Mouse (Mus musculus): ENCODE measurements around the gene Rgs10. TPM values are rescaled to one million over a fixed set of nuclear protein-coding genes. Genes with fewer than 3 reads are reported as not detected.

The Rgs10 gene
- polyA plus RNA-seq, 1 experiment from 2014 or later, result 35.1 TPM

DNA sequence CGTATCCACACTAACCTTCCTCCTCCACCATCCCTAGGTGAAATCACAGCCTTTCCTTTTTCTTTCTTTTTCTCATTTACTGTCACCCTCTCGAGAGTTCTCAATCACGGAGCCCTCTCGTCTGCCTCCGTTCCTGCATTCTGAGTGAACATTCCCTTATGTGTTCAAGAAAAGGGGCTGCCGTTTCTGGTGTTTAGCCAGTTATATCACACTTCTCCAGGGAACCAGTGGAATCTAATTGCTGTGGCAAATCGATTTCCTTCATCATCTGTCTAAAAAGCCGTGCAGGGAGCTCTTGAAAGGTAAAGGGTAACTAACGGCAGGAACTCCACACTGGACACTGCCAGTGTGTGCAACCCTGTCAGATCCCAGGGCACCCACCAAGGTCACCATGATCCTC, 87.6 kb downstream of the Rgs10 start:
- Histone ChIP-seq H3K27ac (no peak overlapping the region), H3K4me2 (no peak overlapping the region), H3K4me1 (peaks cover 4% of the 10 kb centered on the region; the same call in 1 of the 2 replicates), H3K36me3 (no peaks in the 10 kb centered on the region), H3K9ac (no peak overlapping the region), H3K27me3 (no peaks in the 10 kb centered on the region), H3K9me3 (no peaks in the 10 kb centered on the region), H3K4me3 (no peak overlapping the region)
- ATAC-seq (ENCODE audit: borderline replicate concordance, extremely low read depth, low FRiP score, low TSS enrichment), result no peak
- WGBS, result 38% methylated on average over 9 of the region's 9 CpGs

DNA sequence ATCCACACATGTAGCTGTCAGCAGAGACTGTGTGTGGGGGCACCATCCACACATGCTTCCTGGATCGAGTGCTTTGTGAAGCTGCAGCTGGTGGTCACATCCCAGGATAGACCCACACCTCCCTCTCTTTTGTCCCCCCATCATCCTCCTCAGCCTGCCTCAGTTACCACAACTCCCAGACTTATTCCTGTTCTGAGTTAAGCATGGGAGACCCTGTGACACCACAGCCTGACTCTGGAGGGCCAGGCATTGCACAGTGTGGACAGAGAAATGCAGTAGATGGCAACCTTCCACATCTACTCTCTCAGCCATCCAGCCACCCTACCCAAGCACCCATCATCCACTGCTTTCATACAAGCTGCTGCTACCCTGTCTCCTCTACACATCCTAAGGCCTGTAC, 93.6 kb downstream of the Rgs10 start:
- Histone ChIP-seq H3K9me3 (no peaks in the 10 kb centered on the region), H3K27ac (no peak overlapping the region), H3K36me3 (no peaks in the 10 kb centered on the region), H3K4me3 (no peak overlapping the region), H3K9ac (no peak overlapping the region), H3K27me3 (no peaks in the 10 kb centered on the region), H3K4me1 (peaks cover 15% of the 10 kb centered on the region), H3K4me2 (no peak overlapping the region)
- no peak for ATAC-seq (ENCODE audit: borderline replicate concordance, extremely low read depth, low FRiP score, low TSS enrichment)
- 59% methylated on average over 1 of the region's 1 CpGs for WGBS

Other genes starting within 250 kb of the Rgs10 start
- gene Cox6a2, start 212.4 kb downstream of the Rgs10 start, polyA plus RNA-seq (2015; fragmentation: Nextera tagmentation; extraction: Ambion mirVana), result 19.0 and 23.9 TPM in 2 replicates
- gene Armc5, start 181.4 kb downstream of the Rgs10 start, polyA plus RNA-seq (2015; fragmentation: Nextera tagmentation; extraction: Ambion mirVana), result 22.4 and 24.5 TPM in 2 replicates
- gene 9130023H24Rik, start 180.7 kb downstream of the Rgs10 start, polyA plus RNA-seq (2015; fragmentation: Nextera tagmentation; extraction: Ambion mirVana), result 8.2 and 9.1 TPM in 2 replicates
- gene Tgfb1i1, start 171.9 kb downstream of the Rgs10 start, polyA plus RNA-seq (2015; fragmentation: Nextera tagmentation; extraction: Ambion mirVana), result 173 and 178 TPM in 2 replicates
- 0.15 and 0.19 TPM in 2 replicates for gene Slc5a2, start 153.1 kb downstream of the Rgs10 start, polyA plus RNA-seq (2015; fragmentation: Nextera tagmentation; extraction: Ambion mirVana)
- gene BC017158, start 120.6 kb downstream of the Rgs10 start, polyA plus RNA-seq (2015; fragmentation: Nextera tagmentation; extraction: Ambion mirVana), result 31.3 and 38.6 TPM in 2 replicates
- gene Tial1, start 43.0 kb upstream of the Rgs10 start, polyA plus RNA-seq (2015; fragmentation: Nextera tagmentation; extraction: Ambion mirVana), result 24.9 and 26.2 TPM in 2 replicates
- 18.3 and 18.4 TPM in 2 replicates for gene Bag3, start 104.9 kb upstream of the Rgs10 start, polyA plus RNA-seq (2015; fragmentation: Nextera tagmentation; extraction: Ambion mirVana)
- 16.2 and 17.2 TPM in 2 replicates for gene Inpp5f, start 192.6 kb upstream of the Rgs10 start, polyA plus RNA-seq (2015; fragmentation: Nextera tagmentation; extraction: Ambion mirVana)